ENCODE assay signal across 15 mouse cellular contexts in the genomic region with DNA sequence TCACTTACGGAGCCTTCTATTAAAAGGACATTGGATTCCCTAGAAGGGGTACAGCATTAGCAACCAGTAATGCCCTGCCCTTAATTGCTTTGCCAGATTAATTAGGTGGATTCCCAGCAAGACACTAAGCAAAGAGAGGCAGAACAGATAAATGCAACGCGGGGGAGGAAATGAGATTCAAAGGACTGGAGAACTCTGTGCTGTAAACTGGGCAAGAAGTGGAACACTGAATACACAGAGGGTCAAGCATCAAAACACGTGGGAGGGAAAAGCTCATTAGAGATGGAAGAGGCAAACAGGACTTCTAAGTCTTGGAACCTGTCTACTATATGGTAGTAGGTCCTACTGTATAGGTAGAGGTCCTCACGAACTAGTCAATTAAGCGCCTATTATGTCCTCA.
"Had no signal": no experiment of that assay in that cellular context is flagged by ENCODE, and none has a peak within 500 bp of the region (broad histone marks: within the 10 kb centered on the region; RNA-seq: fewer than 3 reads in every experiment).

No protein-coding gene starts in this region.

- H3K27me3 ChIP-seq: liver, embryonic 15.5 days; midbrain, embryonic 15.5 days; neural tube, embryonic 13.5 days; stomach, embryonic 15.5 days had no signal

- DNase-seq: kidney, adult 11 months; kidney, postnatal 10 days; left cerebral cortex, postnatal 4 days; lung, adult 2 months; lung, postnatal 10 days; lung, postnatal 4 days; right cerebral cortex, postnatal 14 days; thymus, adult 2 months; thymus, postnatal 36 days had no signal

- H3K36me3 ChIP-seq: liver, embryonic 15.5 days; midbrain, embryonic 15.5 days; neural tube, embryonic 13.5 days; stomach, embryonic 15.5 days had no signal

- ATAC-seq: midbrain, embryonic 15.5 days had no signal

- H3K9me3 ChIP-seq: liver, embryonic 15.5 days; midbrain, embryonic 15.5 days; neural tube, embryonic 13.5 days; stomach, embryonic 15.5 days had no signal

- H3K27ac ChIP-seq: liver, embryonic 15.5 days; midbrain, embryonic 15.5 days; neural tube, embryonic 13.5 days; stomach, embryonic 15.5 days had no signal

- H3K4me2 ChIP-seq: liver, embryonic 11.5 days; liver, embryonic 15.5 days; midbrain, embryonic 11.5 days; midbrain, embryonic 15.5 days; neural tube, embryonic 13.5 days; stomach, embryonic 15.5 days had no signal

- H3K4me1 ChIP-seq: liver, embryonic 15.5 days; midbrain, embryonic 15.5 days; neural tube, embryonic 13.5 days; stomach, embryonic 15.5 days had no signal

- H3K9ac ChIP-seq: liver, embryonic 15.5 days; midbrain, embryonic 15.5 days; neural tube, embryonic 13.5 days; stomach, embryonic 15.5 days had no signal

- H3K4me3 ChIP-seq: liver, embryonic 15.5 days; midbrain, embryonic 15.5 days; neural tube, embryonic 13.5 days; stomach, embryonic 15.5 days had no signal
